Mouse (Mus musculus): ENCODE results near the gene Abi3. TPM values are rescaled to one million over a fixed set of nuclear protein-coding genes. Genes with fewer than 3 reads are reported as not detected.

The Abi3 gene
- total RNA-seq, 2 experiments from 2014 or later: 9.3 to 13.7 TPM

DNA sequence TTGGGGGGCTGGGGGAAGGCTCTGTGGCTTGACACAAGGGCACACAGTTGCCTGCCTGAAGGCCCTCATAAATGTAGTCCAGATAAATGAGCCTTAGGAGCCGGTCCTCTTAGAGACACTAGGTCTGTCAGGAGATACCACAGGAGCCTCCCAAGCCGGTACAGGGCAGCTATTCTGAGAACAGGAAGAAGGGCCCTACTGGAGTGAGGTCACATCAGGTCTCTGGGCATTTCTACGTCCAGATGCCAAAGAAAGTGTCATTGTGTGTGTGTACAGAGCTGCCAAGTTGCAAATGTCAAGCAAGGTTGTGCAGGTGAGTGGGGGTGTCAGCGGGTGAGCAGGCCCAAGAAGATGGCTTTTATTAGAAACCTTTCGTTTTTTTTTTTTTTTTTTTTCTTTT, 46.7 kb downstream of the Abi3 start:
- intact Hi-C loops (cut with DNase I): loop anchor here (2.0 kb wide), 2 partner anchors 17 to 27 kb away; no protein-coding TSS in a partner anchor
- peak in 1 of 2 experiments; percentile 46 for DNase-seq

DNA sequence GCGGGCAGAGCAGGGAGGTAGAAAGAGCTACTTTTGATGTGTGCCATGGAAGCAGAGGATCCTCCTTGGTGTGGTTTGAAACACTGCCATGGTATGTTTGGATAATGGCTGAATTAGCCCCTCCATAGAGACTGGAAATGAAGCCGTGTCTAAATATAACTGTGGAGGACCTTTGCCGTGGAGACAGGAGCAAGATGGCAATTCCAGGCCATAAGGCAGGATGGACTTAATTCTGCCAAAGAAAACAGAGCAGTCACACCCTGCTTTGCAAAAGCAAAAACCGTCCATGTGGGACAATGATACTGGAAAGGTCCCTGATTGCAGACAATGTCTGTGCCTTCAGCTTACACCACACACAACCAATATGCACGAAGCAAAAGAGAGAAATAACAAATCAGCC, 48.1 kb downstream of the Abi3 start:
- DNase-seq: no peak
- intact Hi-C loops (cut with DNase I): loop anchor here (2.0 kb wide), 2 partner anchors 15 to 29 kb away; no protein-coding TSS in a partner anchor

DNA sequence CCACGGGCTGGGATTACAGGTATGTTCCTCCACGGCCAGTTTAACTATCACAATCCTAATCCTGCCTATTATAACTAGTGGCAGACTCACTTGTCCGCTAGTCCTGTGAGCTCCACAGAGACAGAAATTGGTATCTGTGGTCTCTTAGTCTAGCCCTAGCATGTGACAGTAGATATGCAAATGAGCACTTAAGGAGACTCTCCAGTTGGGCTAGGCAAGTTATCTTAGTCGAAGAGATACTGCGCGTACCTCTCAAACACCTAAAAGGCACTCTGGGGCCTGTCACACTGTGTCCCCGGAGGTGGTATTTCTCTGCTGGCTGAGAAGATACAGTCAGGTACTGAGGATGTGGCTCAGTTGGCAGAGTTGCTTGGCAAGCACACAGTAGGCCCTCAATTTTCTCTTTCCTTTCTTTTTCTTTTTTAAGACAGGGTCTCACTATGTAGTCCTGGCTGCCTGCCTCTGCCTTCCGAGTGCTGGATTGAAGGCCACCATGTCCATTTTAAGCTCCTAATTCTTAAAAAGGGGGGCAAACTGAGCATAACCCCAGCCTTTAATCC, 49.2 kb downstream of the Abi3 start:
- intact Hi-C loops (cut with DNase I): no loop called here

DNA sequence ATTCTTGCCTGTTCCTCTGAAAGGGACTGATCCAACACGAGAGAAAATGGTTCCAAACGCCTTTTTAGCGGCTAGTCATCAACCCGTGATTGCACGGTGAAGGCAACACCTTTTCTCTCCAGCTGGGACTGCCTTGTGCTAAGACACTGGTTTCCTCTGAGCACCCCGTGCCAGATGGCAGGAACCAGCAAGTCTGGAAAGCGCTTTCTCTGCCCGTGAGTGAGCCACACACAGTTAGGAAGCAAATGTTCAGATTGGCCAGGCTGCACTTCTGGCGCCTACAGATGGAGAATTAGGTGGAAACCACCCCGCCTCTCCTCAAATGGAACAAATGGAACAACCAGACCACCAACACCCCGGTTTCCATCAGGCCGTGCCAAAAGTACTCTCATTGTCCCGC, 50.5 kb downstream of the Abi3 start:
- intact Hi-C loops (cut with DNase I): no loop called here
- no peak for DNase-seq

More for the DNA sequence above, 49.2 kb downstream of the Abi3 start:
- no peak for DNase-seq

DNA sequence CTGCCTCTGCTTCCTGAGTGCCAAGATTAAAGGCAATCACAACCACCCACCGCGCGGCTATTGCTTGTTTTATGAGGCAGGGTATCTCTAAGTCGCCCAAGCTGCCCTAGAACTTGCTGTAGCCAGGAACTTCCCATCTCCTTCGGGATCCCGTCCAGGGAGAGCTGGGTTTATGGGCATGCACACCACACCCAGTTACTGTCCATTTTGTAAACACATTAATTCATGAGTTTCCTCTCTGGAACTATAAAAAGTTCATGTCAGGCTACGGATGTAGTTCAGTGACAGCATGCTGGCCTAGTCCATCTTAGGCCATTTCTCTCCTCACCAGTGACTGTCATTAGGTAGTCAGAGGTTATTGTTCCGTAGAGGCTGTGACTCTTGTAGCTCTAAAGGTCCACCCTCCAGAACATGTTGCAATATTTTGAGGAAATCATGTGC, 52.8 kb downstream of the Abi3 start:
- intact Hi-C loops (cut with DNase I): no loop called here
- DNase-seq: no peak

DNA sequence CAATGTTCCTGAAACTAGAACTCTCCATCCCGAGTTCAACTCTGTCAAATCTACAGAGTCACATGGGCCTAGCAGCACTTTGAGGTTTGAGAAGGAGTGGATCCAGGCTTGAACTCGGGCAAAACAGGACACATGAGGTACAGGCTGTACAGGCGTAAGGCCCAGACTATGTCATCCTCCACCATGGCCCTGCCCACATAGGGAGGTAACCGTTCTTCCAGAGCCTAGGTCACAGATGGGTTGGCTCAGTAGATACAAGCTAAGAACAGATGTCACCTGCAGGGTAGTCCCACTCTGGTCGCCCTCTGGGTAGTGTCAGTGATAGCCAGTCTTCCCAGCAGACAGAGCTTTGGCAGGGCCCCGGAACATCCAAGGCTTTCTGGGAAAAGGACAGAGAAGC, 55.8 kb downstream of the Abi3 start:
- intact Hi-C loops (cut with DNase I): no loop called here
- DNase-seq: no peak

DNA sequence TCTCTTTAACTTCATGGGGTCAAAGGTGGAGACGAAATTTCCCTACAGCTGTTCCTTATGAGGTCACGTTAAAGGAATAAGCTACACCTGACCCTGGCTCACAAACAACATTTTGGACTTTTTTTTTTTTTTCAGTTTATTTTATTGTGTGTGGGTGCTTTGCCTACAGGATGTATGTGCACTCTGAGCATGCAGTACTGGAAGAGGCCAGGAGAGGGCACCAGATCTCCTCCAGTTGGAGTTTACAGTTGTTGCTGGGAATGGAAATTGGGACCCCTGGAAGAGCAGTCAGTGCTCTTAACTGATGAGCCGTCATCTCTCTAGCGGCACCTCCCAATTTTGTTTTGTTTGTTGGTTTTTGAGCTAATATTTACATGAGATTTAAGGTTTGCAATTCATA, 56.6 kb downstream of the Abi3 start:
- intact Hi-C loops (cut with DNase I): no loop called here

DNA sequence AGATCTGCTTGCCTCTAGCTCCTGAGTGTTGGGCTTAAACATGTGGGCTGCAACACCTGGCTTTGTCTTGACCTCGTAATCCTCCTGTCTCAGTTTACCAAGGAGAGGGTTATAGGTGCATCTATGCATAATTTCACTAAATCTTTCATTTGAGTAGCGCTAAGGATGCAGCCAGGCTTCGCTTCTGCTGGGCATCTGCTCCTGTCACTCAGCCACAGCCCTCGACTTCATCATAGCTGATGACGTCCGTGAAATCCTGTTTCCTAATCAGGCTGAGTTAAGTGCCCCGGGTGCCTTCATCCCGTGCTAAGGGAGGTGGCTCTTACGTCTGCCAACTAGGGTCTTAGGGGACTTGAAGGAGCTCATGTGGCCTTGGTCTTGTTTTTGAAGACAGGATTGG, 58.3 kb downstream of the Abi3 start:
- intact Hi-C loops (cut with DNase I): no loop called here
- no peak for DNase-seq

More for the DNA sequence above, 56.6 kb downstream of the Abi3 start:
- DNase-seq: no peak

DNA sequence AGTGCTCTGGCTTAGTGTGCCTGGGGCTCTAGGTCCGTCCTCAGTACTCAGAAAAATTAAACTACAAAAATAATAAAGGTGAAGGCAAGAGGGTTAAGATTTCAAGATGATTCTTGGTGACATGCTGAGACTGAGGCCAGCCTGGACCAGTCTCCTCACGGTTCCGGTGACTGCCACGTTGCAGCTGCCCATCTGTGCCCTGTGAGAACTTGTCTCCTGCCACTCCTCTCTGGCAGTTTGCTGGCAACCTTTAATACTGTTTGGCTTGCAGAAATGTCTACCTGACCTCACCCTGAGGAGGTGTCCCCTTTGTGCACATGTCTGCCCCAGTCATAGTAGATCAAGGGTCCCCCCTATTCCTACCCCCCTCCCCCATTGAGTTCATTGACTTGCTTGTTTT, 58.8 kb downstream of the Abi3 start:
- intact Hi-C loops (cut with DNase I): no loop called here
- DNase-seq: no peak

DNA sequence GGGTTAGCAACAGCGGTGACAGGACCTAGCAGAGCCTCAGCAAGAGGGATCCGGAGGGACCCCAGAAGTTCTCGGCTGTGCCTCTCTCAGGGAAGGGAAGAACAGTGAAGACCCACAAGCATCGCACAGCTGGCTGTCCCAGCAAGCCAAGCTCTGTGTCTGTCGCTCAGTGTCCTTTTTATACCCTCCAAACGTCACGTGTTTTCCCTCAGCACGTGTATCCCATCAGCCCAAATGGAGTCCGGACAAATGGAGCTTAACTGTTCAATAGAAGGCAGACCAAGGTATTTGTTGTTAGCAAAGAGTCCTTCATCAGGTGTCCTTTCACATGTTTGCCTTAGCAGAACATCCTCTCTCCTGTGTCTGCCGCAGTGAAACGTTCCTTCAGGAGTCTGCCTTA, 60.7 kb downstream of the Abi3 start:
- intact Hi-C loops (cut with DNase I): no loop called here
- DNase-seq: no peak

DNA sequence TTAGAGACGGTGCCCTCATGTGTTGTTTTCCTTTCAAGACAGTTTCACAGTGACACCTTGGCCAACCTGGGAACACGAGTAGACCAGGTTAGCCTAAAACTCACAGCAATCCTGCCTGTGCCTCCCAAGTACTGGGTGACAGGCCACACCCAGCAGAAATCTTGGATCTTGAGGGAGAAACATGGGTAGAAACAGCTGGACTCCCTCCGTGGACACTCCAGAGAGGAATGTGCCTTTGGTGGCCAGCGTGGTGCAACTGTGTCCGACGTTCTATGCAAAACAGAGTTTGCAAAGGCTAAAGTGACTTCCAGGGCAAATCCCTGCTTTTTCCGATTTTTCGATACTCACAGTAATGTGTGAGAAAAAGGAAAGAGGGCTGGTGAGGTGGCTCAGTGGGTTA, 61.8 kb downstream of the Abi3 start:
- intact Hi-C loops (cut with DNase I): no loop called here
- DNase-seq: no peak

Other genes starting within 250 kb of the Abi3 start
- 100 to 1,000 TPM; 362 to 417 TPM for gene Phb, start 175.5 kb downstream of the Abi3 start, total RNA-seq (2021)
- gene Zfp652, start 129.8 kb downstream of the Abi3 start, total RNA-seq (2021): 10 to 100 TPM; 50.7 to 50.8 TPM
- gene B130006D01Rik, start 118.9 kb downstream of the Abi3 start, total RNA-seq (2021): under 1 TPM; 0.22 to 0.46 TPM
- 100 to 1,000 TPM; 174 to 180 TPM for gene Phospho1, start 18.0 kb downstream of the Abi3 start, total RNA-seq (2021)
- 10 to 100 TPM; 15.3 to 23.5 TPM for gene Gngt2, start 5.3 kb downstream of the Abi3 start, total RNA-seq (2021)
- gene B4galnt2, start 72.4 kb upstream of the Abi3 start, total RNA-seq (2021): not detected
- gene Igf2bp1, start 163.5 kb upstream of the Abi3 start, total RNA-seq (2021): under 1 TPM; 0.08 to 0.17 TPM
- not detected for gene Gip, start 182.1 kb upstream of the Abi3 start, total RNA-seq (2021)
- 10 to 100 TPM; 44.1 to 46.2 TPM for gene Snf8, start 192.4 kb upstream of the Abi3 start, total RNA-seq (2021)
- gene Ube2z, start 222.9 kb upstream of the Abi3 start, total RNA-seq (2021): 10 to 100 TPM; 30.7 to 32.1 TPM
- gene Atp5g1, start 233.2 kb upstream of the Abi3 start, total RNA-seq (2021): 1,000 to 10,000 TPM; 3,285 to 3,604 TPM

All from heart, postnatal 36 days (tissue).